Mouse (Mus musculus) urinary bladder, postnatal 10 days (tissue): ENCODE results near the gene Heyl.

ENCODE experiments used
- DNase-seq: peaks from one replicate; pipeline ENCODE4 v3.0.0; 2022; ENCODE audit warnings: low spot score

Heyl gene

DNA sequence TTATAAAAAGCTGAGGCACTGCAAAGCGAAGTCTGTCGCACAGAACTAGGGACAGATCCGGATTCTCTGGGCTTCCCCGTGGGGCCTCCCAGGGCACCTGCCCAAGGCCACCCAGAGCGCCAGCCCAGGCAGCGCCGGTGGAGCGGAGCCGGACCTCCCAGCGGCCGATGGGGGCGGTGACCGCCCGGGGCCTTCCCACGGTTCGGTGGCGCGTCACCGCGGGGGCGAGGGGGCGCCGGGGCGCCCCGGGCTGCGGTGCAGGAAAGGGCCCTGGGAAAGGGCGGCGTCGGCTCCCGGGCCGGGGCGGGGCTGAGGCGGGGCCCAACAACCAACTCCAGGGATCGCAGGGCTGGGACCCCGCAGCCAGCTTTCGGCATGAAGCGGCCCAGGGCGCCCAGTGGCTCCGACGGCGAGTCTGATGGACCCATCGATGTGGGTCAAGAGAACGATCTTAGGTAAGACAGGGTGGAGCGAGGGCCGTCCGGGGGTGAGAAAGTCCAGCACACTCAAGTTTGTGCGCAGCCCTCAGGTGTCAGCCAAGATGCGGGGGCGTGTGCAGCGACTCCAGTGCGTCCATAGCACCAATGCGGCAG, at the start of gene Heyl:
Heyl (plus strand) TSS at position 65 of the 593 bp plus-strand sequence.
- DNase-seq = no peak

DNA sequence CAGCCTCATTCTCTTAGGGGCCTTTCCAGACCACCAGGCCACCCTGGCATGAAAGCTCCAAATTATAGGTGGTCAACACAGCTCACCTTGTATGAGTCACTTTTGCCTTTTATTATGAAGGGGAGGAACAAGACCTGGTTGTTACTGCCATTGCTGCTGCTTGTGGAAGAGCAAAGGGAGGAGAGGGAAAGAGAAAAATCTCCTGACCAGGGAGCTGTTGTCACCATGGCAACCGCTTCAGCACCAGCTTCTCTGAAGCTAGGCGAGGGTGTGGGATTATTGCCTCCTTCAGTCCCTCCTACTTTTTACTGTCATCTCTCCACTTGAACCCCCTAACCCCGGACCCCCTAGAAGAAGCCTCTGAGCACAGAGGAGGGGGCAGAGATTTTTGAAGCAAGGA, 48.5 kb upstream of the Heyl start:
- DNase-seq = no peak

GRCm38 (mm10) chr4:123192336-123192735, 41.0 kb upstream of the Heyl start:
- DNase-seq = no peak

DNA sequence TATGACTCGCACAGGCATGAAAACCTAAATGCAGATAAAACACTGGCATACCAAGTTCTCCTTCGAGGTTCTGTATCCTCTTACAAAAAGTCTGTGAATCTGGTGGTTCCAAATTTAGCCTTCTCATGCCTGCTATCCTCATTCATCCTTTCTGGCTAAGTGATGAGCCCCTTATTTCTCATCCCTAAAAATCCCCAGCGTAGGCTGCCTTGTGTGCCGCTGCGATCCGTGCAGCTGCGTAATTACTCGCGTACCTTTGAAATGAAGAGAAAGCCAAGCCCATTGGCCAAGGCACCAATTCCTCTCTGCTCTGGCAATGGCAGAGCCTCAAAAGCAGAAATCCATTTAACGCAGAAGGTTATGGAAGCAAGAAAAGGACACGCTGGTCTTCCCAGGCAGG, 39.6 kb upstream of the Heyl start:
- no peak for DNase-seq

DNA sequence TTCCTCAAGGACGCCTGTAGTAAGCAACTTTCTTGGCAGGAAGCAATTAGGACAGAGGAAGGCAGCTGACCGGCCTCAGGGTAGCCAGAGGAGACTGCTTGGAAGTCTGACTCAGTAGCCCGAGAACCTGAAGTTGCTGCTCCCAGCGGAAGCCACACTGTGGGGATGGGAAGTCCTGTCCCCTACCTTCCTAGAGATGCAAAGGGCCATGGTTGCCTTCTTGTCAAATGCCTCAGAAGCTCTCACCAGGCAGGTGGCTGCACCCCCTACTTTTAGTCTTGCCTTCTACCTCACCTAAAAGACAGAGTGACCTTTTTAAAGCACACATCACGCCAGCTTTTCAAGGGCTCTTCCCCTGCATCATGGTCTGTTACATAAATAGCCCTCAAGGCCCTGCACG, 36.7 kb upstream of the Heyl start:
- no peak for DNase-seq

DNA sequence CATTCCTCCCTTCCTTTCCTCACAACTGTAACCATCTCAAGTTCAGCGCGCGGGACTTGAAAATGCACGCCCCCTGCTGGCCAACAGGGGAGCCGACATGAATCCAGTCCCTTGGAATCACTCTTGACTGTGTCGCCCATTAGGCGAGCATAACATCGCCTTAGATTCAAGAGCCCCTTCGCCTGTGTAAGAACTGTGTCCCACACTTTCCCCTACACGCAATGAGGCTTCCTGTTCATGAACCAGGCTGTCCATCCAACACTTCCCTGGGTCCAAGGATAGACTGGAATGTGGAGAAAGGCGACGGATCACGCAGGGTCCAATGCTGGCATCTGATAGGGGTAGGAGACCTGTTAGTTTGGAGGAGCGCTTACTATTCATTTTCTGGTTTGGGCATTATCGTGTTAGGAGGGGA, 32.6 kb upstream of the Heyl start:
- DNase-seq = no peak

DNA sequence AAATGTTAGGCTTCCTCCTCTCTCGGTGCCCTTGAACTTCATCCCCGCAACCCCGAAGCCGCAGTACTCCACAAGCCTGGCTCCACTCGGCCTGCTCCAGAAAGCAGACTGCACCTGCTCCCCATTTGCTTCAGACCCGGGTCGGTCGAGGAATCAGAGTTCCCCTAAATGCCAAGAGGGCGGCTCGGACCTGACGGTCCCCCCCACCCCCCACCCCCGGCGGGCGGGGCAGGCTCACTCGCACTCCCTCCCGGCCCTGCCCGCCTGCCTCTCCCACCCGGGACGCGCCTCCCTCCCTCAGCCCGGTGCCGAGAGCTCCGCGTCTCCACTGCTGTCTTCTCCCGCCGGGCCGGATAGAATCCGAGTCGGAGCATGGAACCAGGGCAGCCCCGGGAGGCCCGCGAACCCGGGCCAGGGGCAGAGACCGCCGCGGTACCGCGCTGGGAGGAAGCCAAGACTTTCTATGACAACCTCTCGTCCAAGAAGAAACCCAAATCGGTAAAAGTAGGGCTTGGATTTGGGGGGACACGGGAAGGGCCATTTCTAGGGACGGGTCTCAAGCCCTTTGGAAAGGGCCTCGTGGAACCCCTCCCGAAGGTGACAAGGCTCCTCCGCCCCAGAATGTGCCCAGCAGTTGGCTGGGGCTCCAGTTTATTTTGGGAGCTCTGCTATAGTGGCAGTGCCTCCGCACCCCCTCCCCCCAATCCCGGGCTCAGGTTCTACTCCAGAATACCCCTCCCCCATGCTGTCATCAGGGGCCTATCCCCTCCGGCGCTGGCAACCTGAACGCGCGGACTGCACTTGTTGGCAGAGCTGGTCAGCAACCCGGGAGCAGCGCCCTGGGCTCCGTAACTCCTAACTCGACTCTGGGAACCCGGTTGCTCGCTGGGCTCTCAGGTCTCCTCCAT, 31.9 kb upstream of the Heyl start, which contains the start of gene Nt5c1a:
Nt5c1a (plus strand) TSS at position 319 of the 908 bp plus-strand sequence.
- no peak for DNase-seq

GRCm38 (mm10) chr4:123202094-123202420, 31.3 kb upstream of the Heyl start:
- no peak for DNase-seq

DNA sequence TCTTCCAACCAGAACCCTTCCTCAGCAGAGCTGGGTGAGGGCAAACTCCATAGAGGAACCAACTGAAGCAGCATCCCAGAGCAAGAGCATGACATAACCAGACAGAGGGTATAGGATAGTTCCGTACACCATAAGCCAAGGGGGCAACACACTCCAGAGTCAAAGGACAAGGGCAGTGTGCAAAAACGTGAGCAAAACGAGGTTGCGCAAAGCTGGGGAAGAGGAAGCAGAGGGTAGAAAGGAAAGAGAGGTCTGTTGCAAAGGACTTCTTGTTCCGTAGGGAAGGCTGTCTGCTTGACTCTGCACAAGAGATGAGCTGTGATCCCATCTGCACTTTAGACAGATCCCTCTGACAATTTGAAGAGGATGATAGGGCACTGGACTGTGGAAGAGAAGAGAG, 26.0 kb upstream of the Heyl start:
- DNase-seq = no peak

- DNase-seq = no peak
Measured at GRCm38 (mm10) chr4:123210996-123211395, 22.4 kb upstream of the Heyl start.

- no peak for DNase-seq
Measured at GRCm38 (mm10) chr4:123211453-123211852, 21.9 kb upstream of the Heyl start.

- no peak for DNase-seq
Measured at GRCm38 (mm10) chr4:123212330-123212729, 21.0 kb upstream of the Heyl start.

- no peak for DNase-seq
Measured at GRCm38 (mm10) chr4:123213975-123214374, 19.4 kb upstream of the Heyl start.

DNA sequence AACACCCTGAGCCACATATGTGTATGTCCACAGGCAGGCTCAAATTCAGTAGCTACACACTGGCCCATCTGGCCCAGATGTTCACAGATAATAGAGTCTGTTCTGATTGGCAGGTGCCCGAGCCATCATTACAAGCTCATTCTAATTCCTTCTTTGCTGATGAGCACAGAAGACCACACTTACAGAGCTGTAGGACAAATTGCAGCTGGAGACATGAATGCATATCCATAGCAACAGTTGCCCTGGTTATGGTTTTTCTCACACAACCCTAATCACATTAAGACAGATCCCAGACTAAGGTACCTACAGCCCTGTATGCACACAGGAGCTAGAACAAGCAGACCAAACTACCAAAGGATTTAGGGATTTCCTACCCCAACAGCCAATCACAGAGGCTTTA, 18.0 kb upstream of the Heyl start:
- DNase-seq = no peak

- no peak for DNase-seq
Measured at GRCm38 (mm10) chr4:123216782-123217181, 16.6 kb upstream of the Heyl start.

DNA sequence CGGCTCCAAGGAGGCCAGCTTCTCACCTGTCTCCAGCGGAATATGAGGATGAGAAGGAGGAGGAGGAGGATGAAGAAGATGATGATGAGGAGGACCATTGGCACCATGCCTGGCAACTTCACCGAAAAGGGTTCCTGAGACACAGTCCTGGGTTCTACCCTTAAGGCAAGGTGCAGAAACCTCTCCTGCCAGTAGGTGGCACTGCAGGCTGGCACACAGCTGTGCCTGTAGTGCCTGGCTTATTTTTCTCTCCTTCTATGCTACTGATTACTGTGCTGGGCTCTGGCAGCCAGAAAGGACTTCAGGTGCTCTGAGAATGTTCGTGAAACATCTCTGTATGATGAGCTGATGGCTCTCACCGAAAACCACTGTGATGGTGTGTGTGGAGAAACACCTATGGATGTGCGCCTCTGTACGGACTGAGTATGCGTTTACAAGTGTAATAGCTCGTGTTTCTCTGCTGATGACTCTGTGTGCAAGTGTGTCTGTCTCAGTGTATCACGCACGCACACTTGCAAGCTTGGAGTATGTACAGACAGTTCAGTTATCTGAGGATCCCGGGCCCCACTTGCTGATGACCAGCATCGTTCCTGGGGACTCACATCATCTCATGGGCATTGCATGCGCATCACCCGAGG, 13.5 kb upstream of the Heyl start:
- DNase-seq = no peak

- DNase-seq = no peak
Measured at GRCm38 (mm10) chr4:123220637-123221036, 12.7 kb upstream of the Heyl start.

DNA sequence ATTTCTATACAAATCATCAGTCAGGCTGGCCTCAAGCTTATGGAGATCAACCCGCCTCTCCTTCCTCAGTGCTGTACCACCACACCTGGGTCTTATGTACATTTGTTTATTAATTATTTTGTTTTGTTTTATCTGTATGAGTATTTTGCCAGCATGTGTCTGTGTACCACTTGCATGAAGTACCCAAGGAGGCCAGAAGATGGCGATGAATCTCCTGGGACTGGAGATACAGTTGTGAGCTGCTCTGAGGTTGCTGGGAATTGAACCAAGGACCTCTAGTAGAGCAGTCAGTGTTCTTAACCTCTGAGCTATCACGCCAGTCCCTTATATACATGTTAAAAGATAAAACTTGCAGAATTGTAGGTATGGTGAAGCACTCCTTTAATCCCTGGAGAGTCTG, 10.0 kb upstream of the Heyl start:
- no peak for DNase-seq

- no peak for DNase-seq
Measured at GRCm38 (mm10) chr4:123225718-123226403, 7.5 kb upstream of the Heyl start.

- no peak for DNase-seq
Measured at GRCm38 (mm10) chr4:123227707-123228106, 5.6 kb upstream of the Heyl start.

- DNase-seq = no peak
Measured at GRCm38 (mm10) chr4:123228270-123228669, 5.1 kb upstream of the Heyl start.

DNA sequence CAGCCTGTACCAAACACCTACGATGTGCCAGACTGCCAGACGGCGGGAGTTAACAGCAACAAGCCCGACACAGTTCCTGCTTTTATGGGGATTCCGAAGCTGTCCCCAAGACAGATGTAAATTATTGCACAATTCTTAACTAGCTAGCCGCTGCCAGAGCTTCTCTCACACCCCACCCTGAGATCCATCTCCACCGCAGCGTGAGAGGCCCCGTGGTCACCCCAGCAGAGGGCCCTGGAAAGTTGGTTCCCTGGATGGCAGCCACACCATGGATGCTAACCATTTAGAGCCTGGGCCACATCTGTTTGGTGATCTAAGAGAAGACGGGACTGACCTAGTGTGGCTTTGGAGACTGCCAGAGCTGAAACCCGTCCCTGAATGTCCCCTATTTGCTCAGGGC, 4.2 kb upstream of the Heyl start:
- no peak for DNase-seq

DNA sequence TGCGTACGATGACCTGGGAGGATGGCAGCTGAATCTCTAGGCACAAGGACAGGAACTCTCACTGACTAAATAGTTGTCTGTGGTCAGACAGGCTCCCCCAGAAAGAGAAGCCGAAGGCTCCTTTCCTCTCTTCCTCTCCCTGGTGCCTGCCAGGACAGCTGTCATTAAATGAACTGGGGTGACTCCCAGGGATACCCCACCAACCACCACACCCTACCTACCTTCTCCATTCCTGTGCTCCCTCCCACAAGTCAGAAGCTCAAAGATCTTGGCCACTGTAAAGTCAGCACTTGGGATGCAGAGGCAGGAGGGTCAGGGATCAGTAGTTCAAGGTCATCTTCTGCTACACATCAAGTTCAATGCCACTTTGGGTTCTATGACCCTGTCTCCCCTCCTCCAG, 515 bp upstream of the Heyl start:
- no peak for DNase-seq
